Mouse (Mus musculus) liver, adult 2 months (tissue): ENCODE results near the gene Sh3d19. TPM values are rescaled to one million over a fixed set of nuclear protein-coding genes. Genes with fewer than 3 reads are reported as not detected.
"Not testable (repeated sequence)": the region's sequence is repeated elsewhere in the genome, so short reads cannot be mapped to it uniquely, and the experiment has no call there.

Experiments
- DNase-seq: peaks from one replicate; pipeline ENCODE4 v3.0.0-alpha.2; 2011; ENCODE audit warnings: low read depth, low spot score; ENCODE audit errors: extremely low read depth
- H3K27ac ChIP-seq: fragments of 200-500 bp; replicated peaks from 2 replicates; pipeline ENCODE4 v1.5.1; 2012; ENCODE audit warnings: low read depth, mild to moderate bottlenecking, control low read depth, inconsistent platforms, low read length; ENCODE audit not compliant: insufficient read depth
- H3K27me3 ChIP-seq: fragments of 200-500 bp; 2 replicates; pipeline ENCODE4 v1.6.1; 2012; ENCODE audit warnings: mild to moderate bottlenecking, moderate library complexity, low read length, inconsistent platforms; ENCODE audit not compliant: control insufficient read depth, insufficient read depth
- H3K36me3 ChIP-seq: fragments of 200-500 bp; 2 replicates; pipeline ENCODE4 v1.6.1; 2012; ENCODE audit warnings: low read length, inconsistent platforms; ENCODE audit not compliant: control insufficient read depth, insufficient read depth
- H3K4me1 ChIP-seq: fragments of 200-500 bp; 2 replicates; pipeline ENCODE4 v1.6.1; 2011; ENCODE audit warnings: low read length; ENCODE audit not compliant: control insufficient read depth, insufficient read depth
- H3K4me3 ChIP-seq: fragments of 200-500 bp; 2 replicates; pipeline ENCODE4 v1.5.1; 2011; ENCODE audit warnings: low read depth, mild to moderate bottlenecking, control low read depth, low read length, moderate library complexity; ENCODE audit not compliant: insufficient read depth
- H3K79me2 ChIP-seq: fragments of 200-500 bp; 2 replicates; pipeline ENCODE4 v1.6.1; 2012; ENCODE audit warnings: inconsistent platforms, mild to moderate bottlenecking, low read length, moderate library complexity; ENCODE audit not compliant: control insufficient read depth, insufficient read depth
- H3K9ac ChIP-seq: fragments of 200-500 bp; 2 replicates; pipeline ENCODE4 v1.6.1; 2012; ENCODE audit warnings: low read depth, mild to moderate bottlenecking, control low read depth, inconsistent platforms, low read length
- CTCF ChIP-seq: fragments of 200-500 bp; IDR thresholded peaks from 2 replicates; pipeline ENCODE4 v1.5.1; 2011; ENCODE audit warnings: low read depth, low read length, control low read depth
- POLR2A ChIP-seq: fragments of 200-500 bp; IDR thresholded peaks from 2 replicates; pipeline ENCODE4 v1.6.1; 2011; ENCODE audit warnings: low read length, control low read depth; ENCODE audit not compliant: insufficient read depth; ENCODE audit errors: extremely low read depth
- WGBS: fragments of 180-500 bp; shearing (Covaris S2); methylation state at CpG from one replicate; pipeline ENCODE4 v1.1.7; 2018; 5-methylcytosine and 5-hydroxymethylcytosine counted together
- polyA plus RNA-seq: library from polyadenylated mRNA; depleted of rRNA; stranded (reverse); fragments of >200 nt; gene quantifications from 2 replicates; pipeline ENCODE4 v1.2.3, GENCODE M21; 2012
- total RNA-seq: library from RNA; depleted of rRNA; stranded (reverse); fragments of >200 nt; gene quantifications from 2 replicates; pipeline ENCODE4 v1.2.3, GENCODE M21; 2014

Sh3d19 gene
- total and polyA plus RNA-seq, 2 experiments = 40.1 to 52.0 TPM

DNA sequence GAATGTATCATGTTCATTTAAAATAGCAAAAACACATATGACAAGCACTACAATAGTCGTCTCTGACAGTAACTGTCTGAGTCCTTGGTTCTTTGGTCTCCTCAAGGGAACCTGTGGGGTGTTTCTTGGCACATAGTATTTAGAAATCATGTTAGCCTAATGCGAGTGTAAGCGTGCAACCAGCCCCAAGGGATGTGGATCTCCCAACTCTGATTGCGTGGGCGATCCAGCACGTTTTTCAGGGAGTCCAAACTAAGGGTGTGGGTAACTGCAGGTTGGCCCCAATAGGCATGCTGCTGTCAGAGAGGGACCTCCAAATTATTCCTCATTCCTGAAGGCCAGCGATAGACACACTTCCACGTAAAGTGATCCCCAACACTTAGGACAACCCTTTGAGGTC is 1.9 kb upstream of the Sh3d19 start:
- TF ChIP-seq CTCF = no peak
- no peak for TF ChIP-seq POLR2A
- Histone ChIP-seq H3K27ac (no peak overlapping the region), H3K36me3 (no peaks in the 10 kb centered on the region), H3K79me2 (peaks cover 5% of the 10 kb centered on the region; the same call in 1 of the 2 replicates), H3K4me1 (peaks cover 3% of the 10 kb centered on the region), H3K4me3 (no peak overlapping the region), H3K27me3 (no peaks in the 10 kb centered on the region), H3K9ac (no peak overlapping the region)
- DNase-seq = no peak
- WGBS = 94% methylated on average over 8 of the region's 8 CpGs

DNA sequence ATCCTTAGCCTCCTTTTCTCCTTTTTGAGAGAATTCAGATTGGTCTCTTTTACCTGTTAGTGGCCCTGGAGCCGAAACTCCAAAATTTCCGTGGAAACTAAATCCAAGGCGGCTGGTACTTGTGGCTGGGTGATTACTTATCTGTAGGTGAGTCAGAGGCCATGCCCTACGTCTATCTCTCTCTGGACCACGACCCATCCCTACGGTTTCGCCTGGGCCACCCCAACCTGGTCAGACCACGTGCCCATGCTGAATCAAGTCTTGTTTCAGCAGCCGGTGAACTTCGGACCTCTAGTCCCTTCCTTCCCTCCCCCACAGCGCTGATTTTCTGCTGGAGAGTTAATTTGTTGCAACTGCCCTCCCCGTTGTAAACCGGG is 678 bp downstream of the Sh3d19 start:
- WGBS = 2% methylated on average over 13 of the region's 13 CpGs
- peaks cover 10% of the 10 kb centered on the region; the same call in 1 of the 2 replicates for H3K79me2 ChIP-seq
- H3K4me3 ChIP-seq = peak overlapping the region; percentile 80
- H3K36me3 ChIP-seq = no peaks in the 10 kb centered on the region
- DNase-seq = peak; percentile 97
- TF ChIP-seq POLR2A = no peak
- H3K9ac ChIP-seq = peak overlapping the region; percentile 93
- peaks cover 9% of the 10 kb centered on the region for H3K4me1 ChIP-seq
- H3K27ac ChIP-seq = peak overlapping the region; percentile 89
- H3K27me3 ChIP-seq = no peaks in the 10 kb centered on the region

DNA sequence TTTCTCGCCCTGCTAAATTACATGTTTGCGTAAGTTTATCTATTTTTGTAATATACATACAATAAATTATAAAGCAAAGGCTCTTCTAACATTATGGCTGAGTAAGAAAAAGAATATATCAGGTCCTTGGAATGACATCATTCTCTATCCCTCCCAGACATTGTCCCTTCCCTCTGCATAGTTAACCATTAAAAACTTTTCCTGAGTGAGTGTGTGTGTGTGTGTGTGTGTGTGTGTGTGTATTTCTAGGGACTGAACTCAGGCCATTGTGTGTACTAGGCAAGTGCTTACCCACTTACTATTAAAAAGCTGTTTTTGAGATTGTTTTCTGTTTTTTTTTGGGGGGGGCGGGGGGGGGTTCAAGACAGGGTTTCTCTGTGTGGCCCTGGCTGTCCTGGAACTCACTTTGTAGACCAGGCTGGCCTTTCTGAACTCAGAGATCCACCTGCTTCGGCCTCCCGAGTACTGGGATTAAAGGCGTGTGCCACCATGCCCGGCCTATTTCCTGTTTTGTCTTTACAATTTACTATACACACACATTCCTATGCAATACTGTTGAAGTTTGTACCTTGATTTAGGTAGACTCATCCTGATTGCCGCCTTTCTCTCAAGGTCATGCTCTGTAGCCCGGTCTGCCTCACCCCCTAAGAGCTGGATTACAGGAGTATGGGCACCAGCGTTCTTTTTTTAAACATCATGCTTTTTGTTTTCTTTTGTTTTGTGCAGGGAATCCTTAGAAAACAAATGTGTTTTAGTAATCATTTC is 2.6 kb downstream of the Sh3d19 start:
- Histone ChIP-seq H3K79me2 (peaks cover 14% of the 10 kb centered on the region; the same call in 1 of the 2 replicates), H3K4me3 (no peak overlapping the region; the same call in 1 of the 2 replicates), H3K4me1 (peaks cover 15% of the 10 kb centered on the region), H3K9ac (peak overlapping the region; percentile 61; the same call in 1 of the 2 replicates), H3K27me3 (no peaks in the 10 kb centered on the region), H3K27ac (peak overlapping the region; percentile 89), H3K36me3 (no peaks in the 10 kb centered on the region; the same call in 1 of the 2 replicates)
- WGBS = 32% methylated on average over 10 of the region's 10 CpGs
- peak; percentile 72 for DNase-seq
- TF ChIP-seq POLR2A (no peak), CTCF (no peak)

DNA sequence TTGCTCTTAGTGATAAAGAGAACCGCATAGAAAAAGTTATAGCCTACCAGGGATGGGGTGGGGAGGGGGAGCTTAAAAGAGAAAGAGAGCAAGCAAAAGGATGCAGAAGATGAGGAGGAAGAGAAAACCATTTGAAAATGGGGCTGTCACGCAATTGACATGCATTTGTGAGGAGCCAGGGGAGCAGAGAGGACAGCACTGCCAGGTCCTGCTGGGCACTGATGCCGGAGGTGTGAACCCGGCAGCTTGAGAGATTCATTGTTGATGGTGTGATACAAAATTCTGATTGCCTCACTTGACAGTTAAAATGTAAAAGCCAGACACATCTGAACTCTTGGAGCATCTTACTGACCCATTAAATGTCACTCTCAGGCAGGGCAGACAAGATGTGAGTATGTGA is 3.5 kb downstream of the Sh3d19 start:
- Histone ChIP-seq H3K27ac (peak overlapping the region; percentile 98), H3K4me3 (peak overlapping the region; percentile 33; the same call in 1 of the 2 replicates), H3K4me1 (peaks cover 16% of the 10 kb centered on the region), H3K27me3 (no peaks in the 10 kb centered on the region), H3K9ac (peak overlapping the region; percentile 38), H3K79me2 (peaks cover 20% of the 10 kb centered on the region; the same call in 1 of the 2 replicates), H3K36me3 (no peaks in the 10 kb centered on the region; the same call in 1 of the 2 replicates)
- TF ChIP-seq CTCF (no peak), POLR2A (no peak)
- 22% methylated on average over 4 of the region's 4 CpGs for WGBS
- DNase-seq = no peak

DNA sequence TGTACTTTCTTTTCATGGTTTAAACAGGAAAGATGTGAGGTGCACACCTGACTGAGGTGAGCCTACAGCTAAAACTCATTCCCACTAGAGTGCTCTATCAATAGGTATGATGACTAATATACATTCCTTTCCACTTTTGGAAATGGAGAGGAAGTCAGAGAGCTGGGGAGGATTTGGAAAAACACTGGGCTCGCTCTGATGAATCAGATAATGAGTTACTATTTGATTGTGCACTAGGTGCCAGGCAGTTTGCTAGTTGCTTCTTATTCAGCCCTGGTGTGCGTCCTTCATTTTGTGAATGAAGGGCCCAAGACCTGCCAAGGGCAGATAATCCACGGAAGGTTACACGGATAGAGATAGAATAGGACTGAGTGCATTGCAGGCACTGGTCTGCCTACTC is 9.1 kb downstream of the Sh3d19 start:
- 86% methylated on average over 4 of the region's 4 CpGs for WGBS
- Histone ChIP-seq H3K4me3 (no peak overlapping the region), H3K27ac (no peak overlapping the region), H3K36me3 (peaks cover 4% of the 10 kb centered on the region; the same call in 1 of the 2 replicates), H3K4me1 (peaks cover 20% of the 10 kb centered on the region), H3K27me3 (no peaks in the 10 kb centered on the region), H3K9ac (no peak overlapping the region), H3K79me2 (peaks cover 54% of the 10 kb centered on the region)
- no peak for DNase-seq
- TF ChIP-seq CTCF (no peak), POLR2A (no peak)

DNA sequence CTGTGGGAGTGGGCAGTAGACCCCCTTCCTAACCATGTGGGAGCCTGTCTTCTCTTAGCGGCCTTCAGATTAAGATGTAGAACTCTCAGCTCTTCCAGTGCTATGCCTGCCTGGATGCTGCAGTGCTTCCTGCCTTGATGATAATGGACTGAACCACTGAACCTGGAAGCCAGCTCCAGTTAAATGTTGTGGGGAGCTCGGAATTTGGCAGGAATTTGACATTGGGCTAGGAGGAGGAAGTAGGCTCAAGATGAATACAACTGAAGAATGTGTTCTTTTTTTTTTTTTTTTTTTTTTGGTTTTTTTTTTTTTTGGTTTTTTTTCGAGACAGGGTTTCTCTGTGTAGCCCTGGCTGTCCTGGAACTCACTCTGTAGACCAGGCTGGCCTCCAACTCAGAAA is 10.9 kb downstream of the Sh3d19 start:
- H3K36me3 ChIP-seq, H3K27ac ChIP-seq, H3K9ac ChIP-seq, DNase-seq, H3K4me3 ChIP-seq, H3K27me3 ChIP-seq: not testable (repeated sequence)
- Histone ChIP-seq H3K79me2 (peaks cover 53% of the 10 kb centered on the region), H3K4me1 (peaks cover 17% of the 10 kb centered on the region)
- WGBS = 78% methylated on average over 3 of the region's 3 CpGs
